Mouse (Mus musculus) ES-E14 (cell line): ENCODE results near the gene Srbd1. TPM values are rescaled to one million over a fixed set of nuclear protein-coding genes. Genes with fewer than 3 reads are reported as not detected.

ENCODE experiments used
- DNase-seq: peaks from one replicate; pipeline ENCODE4 v3.0.0-alpha.2; 2013; ENCODE audit warnings: low read depth, low spot score
- H3K27ac ChIP-seq: 2 replicates; pipeline ENCODE4 v1.5.1; 2012; ENCODE audit warnings: low read depth, mild to moderate bottlenecking, low read length, moderate library complexity, mixed read lengths; ENCODE audit not compliant: poor library complexity, insufficient read depth, severe bottlenecking
- H3K36me3 ChIP-seq: 2 replicates; pipeline ENCODE4 v1.6.1; 2012; ENCODE audit warnings: mild to moderate bottlenecking, low read length, moderate library complexity, mixed read lengths; ENCODE audit not compliant: control insufficient read depth, poor library complexity, insufficient read depth, severe bottlenecking
- H3K4me1 ChIP-seq, 2 experiments: fragments of 150-350 bp in 1 of 2; sonication (generic) in 1 of 2; 2 replicates each; pipeline ENCODE4 v1.6.1; 2012; ENCODE audit warnings: low read length in 2 of 2, mild to moderate bottlenecking in 1 of 2, mixed read lengths in 1 of 2; ENCODE audit not compliant: control insufficient read depth in 2 of 2, insufficient read depth in 2 of 2, poor library complexity in 1 of 2
- H3K4me3 ChIP-seq, 2 experiments: fragments of 150-350 bp in 1 of 2; sonication (generic) in 1 of 2; 2 replicates each; pipeline ENCODE4 v1.5.1; 2012; ENCODE audit warnings: low read length in 2 of 2, low read depth in 1 of 2, mild to moderate bottlenecking in 1 of 2, mixed read lengths in 1 of 2; ENCODE audit not compliant: insufficient read depth in 1 of 2, poor library complexity in 1 of 2, severe bottlenecking in 1 of 2
- H3K9ac ChIP-seq: 2 replicates; pipeline ENCODE4 v1.6.1; 2012; ENCODE audit warnings: low read depth, mild to moderate bottlenecking, low read length, mixed read lengths; ENCODE audit not compliant: poor library complexity, insufficient read depth, severe bottlenecking
- H3K9me3 ChIP-seq: fragments of 150-350 bp; sonication (generic); 2 replicates; pipeline ENCODE4 v1.6.1; 2012; ENCODE audit warnings: low read depth, mild to moderate bottlenecking, low read length; ENCODE audit not compliant: control insufficient read depth, insufficient read depth
- CHD2 ChIP-seq: IDR thresholded peaks from 2 replicates; pipeline ENCODE4 v1.6.1; 2014; ENCODE audit warnings: mild to moderate bottlenecking, low read depth, low read length, inconsistent platforms
- HCFC1 ChIP-seq: IDR thresholded peaks from 2 replicates; pipeline ENCODE4 v1.6.1; 2012; ENCODE audit warnings: low read length, inconsistent platforms, borderline replicate concordance; ENCODE audit not compliant: insufficient read depth
- MAFK ChIP-seq: IDR thresholded peaks from 2 replicates; pipeline ENCODE4 v1.6.1; 2014; ENCODE audit warnings: mild to moderate bottlenecking, low read depth, low read length, inconsistent platforms; ENCODE audit not compliant: insufficient read depth
- ZC3H11A ChIP-seq: IDR thresholded peaks from 2 replicates; pipeline ENCODE4 v1.6.1; 2012; ENCODE audit warnings: low read depth, mild to moderate bottlenecking, inconsistent platforms, low read length, borderline replicate concordance
- ZNF384 ChIP-seq: IDR thresholded peaks from 2 replicates; pipeline ENCODE4 v1.6.1; 2012; ENCODE audit warnings: low read depth, low read length, inconsistent platforms
- in situ Hi-C, 2 experiments: fragments of 600-800 bp; cut with MboI; formaldehyde crosslinking; loops; one replicate each; pipeline ENCODE4 v1.15.1; 2025; ENCODE audit warnings: low sequenced_read_pairs in 2 of 2, inconsistent platforms in 1 of 2; ENCODE audit not compliant: unreplicated experiment in 2 of 2
- total RNA-seq: library from RNA; depleted of rRNA; stranded (reverse); fragments of 300-350 nt; gene quantifications from 2 replicates; pipeline ENCODE4 v1.2.3, GENCODE M21; 2012; rRNA removed

The Srbd1 gene
- total RNA-seq, 1 experiment: 39.1 TPM

DNA sequence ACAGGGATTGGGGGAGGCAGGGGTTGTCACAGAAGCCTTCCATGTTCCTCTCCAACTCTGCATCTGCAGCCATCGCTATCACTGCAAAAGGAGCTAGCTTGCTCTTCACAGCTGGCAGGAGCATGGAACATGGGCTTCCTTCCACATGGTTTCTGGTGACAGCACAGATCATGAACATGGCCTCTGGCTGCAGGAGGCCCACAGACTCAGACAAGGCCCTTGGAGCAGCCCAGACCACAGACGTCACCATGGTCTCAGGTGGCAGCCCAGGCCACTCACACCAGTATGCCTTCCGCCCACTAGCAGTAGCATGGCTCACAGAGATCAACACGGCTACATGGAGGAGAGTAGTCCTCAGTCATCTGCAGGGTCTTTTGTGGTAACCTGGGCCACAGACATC is 207.8 kb downstream of the Srbd1 start:
- H3K27ac ChIP-seq: no peak overlapping the region
- no peak overlapping the region for H3K4me3 ChIP-seq
- H3K36me3 ChIP-seq: no peaks in the 10 kb centered on the region
- no peak overlapping the region for H3K9ac ChIP-seq
- H3K4me1 ChIP-seq: no peaks in the 10 kb centered on the region
- no peak for DNase-seq
- TF ChIP-seq CHD2: no peak
- no peak for TF ChIP-seq HCFC1
- no peak for TF ChIP-seq ZNF384
- no peak for TF ChIP-seq MAFK
- TF ChIP-seq ZC3H11A: no peak
- in situ Hi-C loops: no loop called here
- H3K9me3 ChIP-seq: no peaks in the 10 kb centered on the region

DNA sequence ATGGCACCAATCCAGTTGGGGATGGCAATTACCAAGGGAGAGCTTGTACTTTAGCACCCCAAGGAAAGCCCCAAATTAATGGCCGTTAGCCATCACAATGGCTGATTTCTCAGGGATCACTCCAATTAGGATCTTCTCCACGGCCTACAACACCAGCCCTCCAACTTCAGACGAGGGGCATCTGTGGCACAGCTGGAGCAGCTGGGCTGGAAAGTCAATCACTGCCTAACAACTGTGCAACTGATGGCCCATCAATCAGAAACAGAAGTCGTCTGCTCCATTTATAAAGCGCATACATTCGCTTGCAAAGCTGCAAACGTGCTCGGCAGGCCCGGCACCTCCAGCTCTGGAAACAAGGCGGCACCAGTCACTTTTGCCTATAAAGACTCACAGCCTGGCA is 209.7 kb downstream of the Srbd1 start:
- Histone ChIP-seq H3K36me3 (no peaks in the 10 kb centered on the region), H3K4me1 (no peaks in the 10 kb centered on the region), H3K9me3 (no peaks in the 10 kb centered on the region), H3K9ac (no peak overlapping the region), H3K4me3 (no peak overlapping the region), H3K27ac (no peak overlapping the region)
- no peak for TF ChIP-seq ZNF384
- TF ChIP-seq CHD2: no peak
- TF ChIP-seq MAFK: no peak
- no peak for TF ChIP-seq ZC3H11A
- no peak for TF ChIP-seq HCFC1
- DNase-seq: no peak
- in situ Hi-C loops: no loop called here

Other genes with a start within 250 kb of the Srbd1 start
- gene Prkce, start 22.6 kb upstream of the Srbd1 start, total RNA-seq: 1.7 and 2.4 TPM in 2 replicates